Mouse (Mus musculus): Measurements from ENCODE around the gene Crygn. TPM values are rescaled to one million over a fixed set of nuclear protein-coding genes. Genes with fewer than 3 reads are reported as not detected.

Crygn gene
- 1.8 TPM in 2 replicates for polyA plus RNA-seq (2015; fragmentation: Nextera tagmentation; extraction: Ambion mirVana)

- H3K9me3 ChIP-seq, result no peaks in the 10 kb centered on the region
- H3K4me2 ChIP-seq (replicated peaks), result no peak within 1 kb of the TSS
- H3K4me1 ChIP-seq, result no peaks in the 10 kb centered on the region
- WGBS, result 35% methylated on average over 18 of the region's 18 CpGs
- H3K36me3 ChIP-seq, result no peaks in the 10 kb centered on the region
- no peaks in the 10 kb centered on the region; the same call in 1 of the 2 replicates for H3K27me3 ChIP-seq
- H3K9ac ChIP-seq (replicated peaks), result no peak within 1 kb of the TSS
- no peak for ATAC-seq (replicated peaks)
- H3K4me3 ChIP-seq, result no peak within 1 kb of the TSS
- H3K27ac ChIP-seq (replicated peaks), result no peak within 1 kb of the TSS
Observed at GRCm38 (mm10) chr5:24757816-24758215, at the start of gene Crygn. Gene Crygn (minus strand): TSS chr5:24758008.

GRCm38 (mm10) chr5:24805222-24805621, 47.4 kb upstream of the Crygn start:
- H3K4me1 ChIP-seq, result no peaks in the 10 kb centered on the region
- H3K27ac ChIP-seq (replicated peaks), result no peak overlapping the region
- no peak overlapping the region for H3K4me3 ChIP-seq
- H3K9ac ChIP-seq (replicated peaks), result no peak overlapping the region
- WGBS, result 78% methylated on average over 6 of the region's 6 CpGs
- H3K9me3 ChIP-seq, result no peaks in the 10 kb centered on the region
- peaks cover 62% of the 10 kb centered on the region for H3K36me3 ChIP-seq
- no peak overlapping the region for H3K4me2 ChIP-seq (replicated peaks)
- ATAC-seq (replicated peaks), result no peak
- no peaks in the 10 kb centered on the region for H3K27me3 ChIP-seq

GRCm38 (mm10) chr5:24804661-24805060, 46.9 kb upstream of the Crygn start:
- Histone ChIP-seq H3K27ac (replicated peaks) (no peak overlapping the region), H3K4me1 (no peaks in the 10 kb centered on the region), H3K9ac (replicated peaks) (no peak overlapping the region), H3K36me3 (peaks cover 62% of the 10 kb centered on the region), H3K27me3 (no peaks in the 10 kb centered on the region), H3K9me3 (no peaks in the 10 kb centered on the region), H3K4me3 (no peak overlapping the region), H3K4me2 (replicated peaks) (no peak overlapping the region)
- WGBS, result 85% methylated on average over 8 of the region's 8 CpGs
- no peak for ATAC-seq (replicated peaks)

- no peak overlapping the region for H3K4me2 ChIP-seq (replicated peaks)
- H3K4me1 ChIP-seq, result no peaks in the 10 kb centered on the region
- no peaks in the 10 kb centered on the region for H3K9me3 ChIP-seq
- ATAC-seq (replicated peaks), result no peak
- no peak overlapping the region for H3K27ac ChIP-seq (replicated peaks)
- peaks cover 43% of the 10 kb centered on the region for H3K36me3 ChIP-seq
- no peak overlapping the region for H3K4me3 ChIP-seq
- 87% methylated on average over 6 of the region's 6 CpGs for WGBS
- H3K27me3 ChIP-seq, result no peaks in the 10 kb centered on the region
- H3K9ac ChIP-seq (replicated peaks), result no peak overlapping the region
Observed at GRCm38 (mm10) chr5:24801841-24802624, 44.2 kb upstream of the Crygn start.

GRCm38 (mm10) chr5:24800416-24800815, 42.6 kb upstream of the Crygn start:
- no peak for ATAC-seq (replicated peaks)
- H3K9me3 ChIP-seq, result no peaks in the 10 kb centered on the region

GRCm38 (mm10) chr5:24798639-24799038, 40.8 kb upstream of the Crygn start:
- H3K9ac ChIP-seq (replicated peaks), result no peak overlapping the region
- no peak for ATAC-seq (replicated peaks)
- H3K9me3 ChIP-seq, result no peaks in the 10 kb centered on the region
- H3K4me2 ChIP-seq (replicated peaks), result no peak overlapping the region
- no peaks in the 10 kb centered on the region for H3K27me3 ChIP-seq
- H3K4me1 ChIP-seq, result no peaks in the 10 kb centered on the region
- no peak overlapping the region for H3K4me3 ChIP-seq
- H3K36me3 ChIP-seq, result peaks cover 13% of the 10 kb centered on the region
- WGBS, result 70% methylated on average over 10 of the region's 10 CpGs
- H3K27ac ChIP-seq (replicated peaks), result no peak overlapping the region

More at GRCm38 (mm10) chr5:24800416-24800815, 42.6 kb upstream of the Crygn start:
- no peak overlapping the region for H3K4me2 ChIP-seq (replicated peaks)
- peaks cover 28% of the 10 kb centered on the region for H3K36me3 ChIP-seq
- H3K9ac ChIP-seq (replicated peaks), result no peak overlapping the region
- no peak overlapping the region for H3K27ac ChIP-seq (replicated peaks)
- no peaks in the 10 kb centered on the region for H3K27me3 ChIP-seq
- H3K4me3 ChIP-seq, result no peak overlapping the region
- H3K4me1 ChIP-seq, result no peaks in the 10 kb centered on the region

- no peak overlapping the region for H3K4me3 ChIP-seq
- peaks cover 7% of the 10 kb centered on the region; the same call in 1 of the 2 replicates for H3K36me3 ChIP-seq
- no peak overlapping the region for H3K27ac ChIP-seq (replicated peaks)
- no peaks in the 10 kb centered on the region for H3K9me3 ChIP-seq
- ATAC-seq (replicated peaks), result no peak
- 55% methylated on average over 7 of the region's 7 CpGs for WGBS
- no peak overlapping the region for H3K9ac ChIP-seq (replicated peaks)
- no peaks in the 10 kb centered on the region for H3K4me1 ChIP-seq
- H3K27me3 ChIP-seq, result no peaks in the 10 kb centered on the region
- no peak overlapping the region for H3K4me2 ChIP-seq (replicated peaks)
Observed at GRCm38 (mm10) chr5:24797858-24798257, 40.0 kb upstream of the Crygn start.

- Histone ChIP-seq H3K4me2 (replicated peaks) (no peak overlapping the region), H3K36me3 (no peaks in the 10 kb centered on the region), H3K4me3 (no peak overlapping the region), H3K9me3 (no peaks in the 10 kb centered on the region), H3K9ac (replicated peaks) (no peak overlapping the region), H3K27ac (replicated peaks) (no peak overlapping the region), H3K4me1 (no peaks in the 10 kb centered on the region), H3K27me3 (no peaks in the 10 kb centered on the region)
- ATAC-seq (replicated peaks), result no peak
- WGBS, result 75% methylated on average over 7 of the region's 7 CpGs
Observed at GRCm38 (mm10) chr5:24792961-24793360, 35.2 kb upstream of the Crygn start.

- no peak for ATAC-seq (replicated peaks)
- H3K4me2 ChIP-seq (replicated peaks), result no peak overlapping the region
Observed at GRCm38 (mm10) chr5:24782957-24783356, 25.1 kb upstream of the Crygn start.

GRCm38 (mm10) chr5:24781048-24781447, 23.2 kb upstream of the Crygn start:
- no peak for ATAC-seq (replicated peaks)
- Histone ChIP-seq H3K9me3 (no peaks in the 10 kb centered on the region), H3K9ac (replicated peaks) (no peak overlapping the region), H3K27ac (replicated peaks) (no peak overlapping the region), H3K4me2 (replicated peaks) (no peak overlapping the region), H3K4me3 (no peak overlapping the region), H3K27me3 (peaks cover 4% of the 10 kb centered on the region; the same call in 1 of the 2 replicates), H3K36me3 (no peaks in the 10 kb centered on the region), H3K4me1 (peaks cover 4% of the 10 kb centered on the region; the same call in 1 of the 2 replicates)
- WGBS, result 11% methylated on average over 5 of the region's 5 CpGs

More at GRCm38 (mm10) chr5:24782957-24783356, 25.1 kb upstream of the Crygn start:
- Histone ChIP-seq H3K27ac (replicated peaks) (no peak overlapping the region), H3K4me3 (no peak overlapping the region), H3K27me3 (peaks cover 4% of the 10 kb centered on the region; the same call in 1 of the 2 replicates), H3K9me3 (no peaks in the 10 kb centered on the region), H3K4me1 (peaks cover 4% of the 10 kb centered on the region; the same call in 1 of the 2 replicates), H3K36me3 (no peaks in the 10 kb centered on the region), H3K9ac (replicated peaks) (no peak overlapping the region)
- WGBS, result 87% methylated on average over 4 of the region's 4 CpGs

- Histone ChIP-seq H3K9ac (replicated peaks) (no peak overlapping the region), H3K4me3 (no peak overlapping the region), H3K27ac (replicated peaks) (no peak overlapping the region), H3K36me3 (no peaks in the 10 kb centered on the region), H3K27me3 (peaks cover 4% of the 10 kb centered on the region; the same call in 1 of the 2 replicates), H3K4me2 (replicated peaks) (no peak overlapping the region), H3K9me3 (no peaks in the 10 kb centered on the region), H3K4me1 (peaks cover 5% of the 10 kb centered on the region; the same call in 1 of the 2 replicates)
- WGBS, result 44% methylated on average over 15 of the region's 15 CpGs
- ATAC-seq (replicated peaks), result no peak
Observed at GRCm38 (mm10) chr5:24779881-24780512, 22.2 kb upstream of the Crygn start.

GRCm38 (mm10) chr5:24779321-24779720, 21.5 kb upstream of the Crygn start:
- H3K4me2 ChIP-seq (replicated peaks), result no peak overlapping the region
- peaks cover 4% of the 10 kb centered on the region; the same call in 1 of the 2 replicates for H3K27me3 ChIP-seq
- H3K27ac ChIP-seq (replicated peaks), result no peak overlapping the region
- H3K36me3 ChIP-seq, result no peaks in the 10 kb centered on the region
- peaks cover 7% of the 10 kb centered on the region for H3K4me1 ChIP-seq
- H3K9me3 ChIP-seq, result no peaks in the 10 kb centered on the region
- no peak overlapping the region for H3K9ac ChIP-seq (replicated peaks)
- no peak overlapping the region for H3K4me3 ChIP-seq
- no peak for ATAC-seq (replicated peaks)

All from forebrain, embryonic 15.5 days (tissue).